Mouse (Mus musculus): ENCODE measurements at regions not wholly inside any gene's neighbourhood (a gene's known extent, or its start where the extent isn't known, plus 50 kb on each side); places are given as distances from the start of the nearest gene placed in this dataset.

- DNase-seq (ENCODE audit: extremely low spot score, low spot score) = no peak
- no peak overlapping the region for H3K27ac ChIP-seq
- no peaks in the 10 kb centered on the region for H3K36me3 ChIP-seq (replicated peaks)
- H3K4me3 ChIP-seq = no peak overlapping the region
- H3K4me1 ChIP-seq = peaks cover 6% of the 10 kb centered on the region; the same call in 1 of the 2 replicates
- H3K9me3 ChIP-seq = no peaks in the 10 kb centered on the region
- WGBS = 82% methylated on average over 1 of the region's 1 CpGs
- no peaks in the 10 kb centered on the region for H3K27me3 ChIP-seq (ENCODE audit: poor library complexity, severe bottlenecking)
Observed at GRCm38 (mm10) chr4:72574946-72575345, 277.5 kb downstream of the Aldoart1 start.

- Histone ChIP-seq H3K9me3 (no peaks in the 10 kb centered on the region), H3K27ac (no peak overlapping the region), H3K4me1 (peaks cover 6% of the 10 kb centered on the region; the same call in 1 of the 2 replicates), H3K36me3 (replicated peaks) (no peaks in the 10 kb centered on the region), H3K4me3 (no peak overlapping the region), H3K27me3 (ENCODE audit: poor library complexity, severe bottlenecking) (no peaks in the 10 kb centered on the region)
- DNase-seq (ENCODE audit: extremely low spot score, low spot score) = no peak
- WGBS = 62% methylated on average over 2 of the region's 2 CpGs
Observed at GRCm38 (mm10) chr4:72571924-72572323, 280.5 kb downstream of the Aldoart1 start.

GRCm38 (mm10) chr4:72565186-72565585 is 287.2 kb downstream of the Aldoart1 start:
- Histone ChIP-seq H3K27ac (no peak overlapping the region), H3K36me3 (replicated peaks) (no peaks in the 10 kb centered on the region), H3K4me3 (no peak overlapping the region), H3K4me1 (peaks cover 7% of the 10 kb centered on the region; the same call in 1 of the 2 replicates), H3K9me3 (no peaks in the 10 kb centered on the region), H3K27me3 (ENCODE audit: poor library complexity, severe bottlenecking) (no peaks in the 10 kb centered on the region)
- 96% methylated on average over 3 of the region's 3 CpGs for WGBS
- no peak for DNase-seq (ENCODE audit: extremely low spot score, low spot score)

- H3K9me3 ChIP-seq = no peaks in the 10 kb centered on the region
- WGBS = 42% methylated on average over 4 of the region's 4 CpGs
- no peak overlapping the region for H3K27ac ChIP-seq
- peaks cover 7% of the 10 kb centered on the region; the same call in 1 of the 2 replicates for H3K4me1 ChIP-seq
- H3K4me3 ChIP-seq = no peak overlapping the region
- DNase-seq (ENCODE audit: extremely low spot score, low spot score) = no peak
- no peaks in the 10 kb centered on the region for H3K27me3 ChIP-seq (ENCODE audit: poor library complexity, severe bottlenecking)
- H3K36me3 ChIP-seq (replicated peaks) = no peaks in the 10 kb centered on the region
Observed at GRCm38 (mm10) chr4:72562909-72563676, 289.3 kb downstream of the Aldoart1 start.

GRCm38 (mm10) chr4:72554276-72554675 is 298.2 kb downstream of the Aldoart1 start:
- no peak overlapping the region for H3K4me3 ChIP-seq
- no peak for DNase-seq (ENCODE audit: extremely low spot score, low spot score)
- H3K9me3 ChIP-seq = no peaks in the 10 kb centered on the region
- H3K36me3 ChIP-seq (replicated peaks) = no peaks in the 10 kb centered on the region
- no peak overlapping the region for H3K27ac ChIP-seq
- no peaks in the 10 kb centered on the region for H3K4me1 ChIP-seq
- no peaks in the 10 kb centered on the region for H3K27me3 ChIP-seq (ENCODE audit: poor library complexity, severe bottlenecking)

- no peaks in the 10 kb centered on the region for H3K27me3 ChIP-seq (ENCODE audit: poor library complexity, severe bottlenecking)
- 84% methylated on average over 1 of the region's 1 CpGs for WGBS
- no peak overlapping the region for H3K4me3 ChIP-seq
- H3K9me3 ChIP-seq = no peaks in the 10 kb centered on the region
- H3K36me3 ChIP-seq (replicated peaks) = no peaks in the 10 kb centered on the region
- DNase-seq (ENCODE audit: extremely low spot score, low spot score) = no peak
- H3K4me1 ChIP-seq = no peaks in the 10 kb centered on the region
- no peak overlapping the region for H3K27ac ChIP-seq
Observed at GRCm38 (mm10) chr4:72534563-72534962, 317.9 kb downstream of the Aldoart1 start.

GRCm38 (mm10) chr4:72524630-72525029 is 323.9 kb upstream of the Tle1 start:
- no peak for DNase-seq (ENCODE audit: extremely low spot score, low spot score)

GRCm38 (mm10) chr4:72524100-72524499 is 323.4 kb upstream of the Tle1 start:
- Histone ChIP-seq H3K27ac (no peak overlapping the region), H3K36me3 (replicated peaks) (no peaks in the 10 kb centered on the region), H3K27me3 (ENCODE audit: poor library complexity, severe bottlenecking) (no peaks in the 10 kb centered on the region), H3K9me3 (no peaks in the 10 kb centered on the region), H3K4me1 (no peaks in the 10 kb centered on the region), H3K4me3 (no peak overlapping the region)
- no peak for DNase-seq (ENCODE audit: extremely low spot score, low spot score)
- WGBS = 78% methylated on average over 1 of the region's 1 CpGs

More at GRCm38 (mm10) chr4:72524630-72525029, 323.9 kb upstream of the Tle1 start:
- Histone ChIP-seq H3K4me3 (no peak overlapping the region), H3K27ac (no peak overlapping the region), H3K36me3 (replicated peaks) (no peaks in the 10 kb centered on the region), H3K27me3 (ENCODE audit: poor library complexity, severe bottlenecking) (no peaks in the 10 kb centered on the region), H3K4me1 (no peaks in the 10 kb centered on the region), H3K9me3 (no peaks in the 10 kb centered on the region)

GRCm38 (mm10) chr4:72511220-72511619 is 310.5 kb upstream of the Tle1 start:
- H3K9me3 ChIP-seq = no peaks in the 10 kb centered on the region
- no peaks in the 10 kb centered on the region for H3K36me3 ChIP-seq (replicated peaks)
- H3K4me3 ChIP-seq = no peak overlapping the region
- no peak for DNase-seq (ENCODE audit: extremely low spot score, low spot score)
- WGBS = 79% methylated on average over 1 of the region's 1 CpGs
- H3K27ac ChIP-seq = no peak overlapping the region
- H3K4me1 ChIP-seq = no peaks in the 10 kb centered on the region
- no peaks in the 10 kb centered on the region for H3K27me3 ChIP-seq (ENCODE audit: poor library complexity, severe bottlenecking)

GRCm38 (mm10) chr4:72481748-72482147 is 281.0 kb upstream of the Tle1 start:
- Histone ChIP-seq H3K9me3 (no peaks in the 10 kb centered on the region), H3K4me1 (no peaks in the 10 kb centered on the region), H3K27ac (no peak overlapping the region), H3K27me3 (ENCODE audit: poor library complexity, severe bottlenecking) (no peaks in the 10 kb centered on the region), H3K4me3 (no peak overlapping the region), H3K36me3 (replicated peaks) (no peaks in the 10 kb centered on the region)
- WGBS = 90% methylated on average over 1 of the region's 1 CpGs
- DNase-seq (ENCODE audit: extremely low spot score, low spot score) = no peak

- WGBS = 90% methylated on average over 3 of the region's 3 CpGs
- Histone ChIP-seq H3K9me3 (no peaks in the 10 kb centered on the region), H3K27me3 (ENCODE audit: poor library complexity, severe bottlenecking) (no peaks in the 10 kb centered on the region), H3K27ac (no peak overlapping the region), H3K4me1 (no peaks in the 10 kb centered on the region), H3K4me3 (no peak overlapping the region), H3K36me3 (replicated peaks) (no peaks in the 10 kb centered on the region)
- DNase-seq (ENCODE audit: extremely low spot score, low spot score) = no peak
Observed at GRCm38 (mm10) chr4:72480535-72480934, 279.8 kb upstream of the Tle1 start.

GRCm38 (mm10) chr4:72469236-72469875 is 268.6 kb upstream of the Tle1 start:
- H3K4me3 ChIP-seq = no peak overlapping the region
- no peak for DNase-seq (ENCODE audit: extremely low spot score, low spot score)
- no peaks in the 10 kb centered on the region for H3K36me3 ChIP-seq (replicated peaks)
- 91% methylated on average over 1 of the region's 1 CpGs for WGBS
- H3K4me1 ChIP-seq = no peaks in the 10 kb centered on the region
- no peaks in the 10 kb centered on the region for H3K9me3 ChIP-seq
- no peaks in the 10 kb centered on the region for H3K27me3 ChIP-seq (ENCODE audit: poor library complexity, severe bottlenecking)
- H3K27ac ChIP-seq = no peak overlapping the region

GRCm38 (mm10) chr4:72444177-72444770 is 243.6 kb upstream of the Tle1 start:
- Histone ChIP-seq H3K27me3 (ENCODE audit: poor library complexity, severe bottlenecking) (no peaks in the 10 kb centered on the region), H3K4me1 (peaks cover 8% of the 10 kb centered on the region), H3K9me3 (no peaks in the 10 kb centered on the region), H3K36me3 (replicated peaks) (no peaks in the 10 kb centered on the region), H3K4me3 (no peak overlapping the region), H3K27ac (no peak overlapping the region; the same call in 1 of the 2 replicates)
- no peak for DNase-seq (ENCODE audit: extremely low spot score, low spot score)
